Mouse (Mus musculus) liver, embryonic 14.5 days (tissue): ENCODE data around the gene Ddx27.

Source experiments
- CTCF ChIP-seq: IDR thresholded peaks from 2 replicates; pipeline ENCODE4 v1.5.1; 2016; ENCODE audit warnings: antibody characterized with exemption, low read depth, control low read depth
- EP300 ChIP-seq: IDR thresholded peaks from 2 replicates; pipeline ENCODE4 v1.6.1; 2016; ENCODE audit warnings: antibody characterized with exemption, low read depth

GRCm38 (mm10) chr2:167048223-167048622 lies 33.2 kb downstream of the Ddx27 start:
- TF ChIP-seq CTCF, result no peak
- TF ChIP-seq EP300, result no peak
